Mouse (Mus musculus) adrenal gland, adult 8-10 months (tissue): ENCODE results near the gene Bhlha15. TPM values are rescaled to one million over a fixed set of nuclear protein-coding genes. Genes with fewer than 3 reads are reported as not detected.
A peak's percentile ranks its signal among the peaks of the same experiment; 100 is the strongest.

Source experiments
- DNase-seq: peaks from one replicate; pipeline ENCODE4 v3.0.0; 2022
- total RNA-seq, 4 experiments: library from RNA; stranded (reverse); gene quantifications; 2 replicates each; pipeline ENCODE4 v1.2.4; 2022

Gene Bhlha15
- total RNA-seq = 1 to 10 TPM in 3 of 4 experiments, under 1 TPM in 1; 0.61 to 3.0 (median 2.3) TPM

DNA sequence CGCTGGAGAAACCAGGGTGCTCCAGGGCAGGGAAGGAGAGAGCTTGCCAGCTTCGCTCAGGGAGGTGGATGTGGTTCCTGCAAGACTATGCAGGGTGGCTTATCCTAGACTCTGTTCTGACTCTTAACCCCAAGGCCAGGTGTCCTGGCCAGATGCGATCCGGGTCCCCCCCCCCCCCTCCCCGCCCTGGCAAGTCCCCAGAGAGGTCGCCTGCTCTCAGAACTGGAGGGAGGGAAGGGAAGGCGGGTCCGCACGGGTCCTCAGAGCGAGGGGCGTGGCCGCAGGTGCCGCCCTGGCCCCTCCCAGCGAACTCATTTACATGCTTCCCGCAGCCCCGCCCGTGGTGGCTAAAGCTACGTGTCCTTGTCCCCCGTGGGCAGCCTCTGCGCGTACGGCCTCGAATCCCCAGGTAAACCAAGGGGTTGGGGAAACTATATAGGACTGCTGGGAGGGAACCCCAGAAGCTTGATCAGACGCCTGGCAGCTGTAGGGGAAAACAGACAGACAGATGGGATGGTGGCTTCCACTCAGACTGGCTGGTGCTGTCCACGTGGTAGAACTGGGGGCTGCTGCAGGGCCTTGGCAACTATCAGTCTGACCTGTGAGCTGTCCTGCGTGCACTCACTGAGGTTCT, at the start of gene Bhlha15:
Bhlha15 (plus strand) TSS at position 337 of the 634 bp plus-strand sequence.
- peak; percentile 61 for DNase-seq

GRCm38 (mm10) chr5:144143531-144143930, 46.6 kb upstream of the Bhlha15 start:
- DNase-seq = no peak

GRCm38 (mm10) chr5:144146898-144147297, 43.2 kb upstream of the Bhlha15 start:
- DNase-seq = no peak

- no peak for DNase-seq
Measured at GRCm38 (mm10) chr5:144149530-144149929, 40.6 kb upstream of the Bhlha15 start.

DNA sequence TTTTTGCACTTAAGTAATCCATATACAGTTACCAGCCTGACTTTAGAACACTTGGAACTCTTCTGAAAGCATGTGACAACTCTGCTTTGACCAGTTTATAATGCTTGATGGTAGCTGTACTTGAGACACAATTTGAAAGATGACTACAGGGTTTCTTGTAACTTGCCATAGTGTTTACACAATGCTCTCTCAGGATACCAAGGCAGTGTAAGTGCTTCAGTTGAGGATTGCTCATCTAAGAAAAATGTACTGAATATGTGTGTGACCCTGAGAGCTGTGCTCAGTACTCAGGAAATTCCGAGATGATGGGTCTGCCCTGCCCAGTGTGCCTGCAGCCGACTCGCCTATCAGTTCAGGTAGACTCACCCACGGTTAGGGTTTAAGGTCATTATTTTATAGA, 38.8 kb upstream of the Bhlha15 start:
- DNase-seq = no peak

DNA sequence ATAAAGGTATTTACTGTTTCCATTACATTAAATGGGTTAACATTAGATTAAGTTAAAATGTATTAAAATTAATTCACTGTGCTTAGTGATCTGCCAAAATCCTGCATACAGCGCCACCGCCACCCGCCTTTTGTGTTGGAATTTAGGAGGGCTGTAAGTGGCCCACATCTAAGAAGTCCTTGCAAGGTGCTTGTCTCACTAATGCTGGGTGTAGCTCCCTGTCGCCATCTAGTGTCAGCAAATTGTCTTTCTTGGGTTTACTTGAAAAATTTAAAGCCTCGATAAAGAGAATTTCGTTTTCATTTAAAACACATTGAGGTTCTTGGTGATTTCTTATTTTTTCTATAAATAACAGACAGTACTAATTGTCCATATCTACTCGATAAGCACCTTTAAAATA, 35.6 kb upstream of the Bhlha15 start:
- peak; percentile 42 for DNase-seq

DNA sequence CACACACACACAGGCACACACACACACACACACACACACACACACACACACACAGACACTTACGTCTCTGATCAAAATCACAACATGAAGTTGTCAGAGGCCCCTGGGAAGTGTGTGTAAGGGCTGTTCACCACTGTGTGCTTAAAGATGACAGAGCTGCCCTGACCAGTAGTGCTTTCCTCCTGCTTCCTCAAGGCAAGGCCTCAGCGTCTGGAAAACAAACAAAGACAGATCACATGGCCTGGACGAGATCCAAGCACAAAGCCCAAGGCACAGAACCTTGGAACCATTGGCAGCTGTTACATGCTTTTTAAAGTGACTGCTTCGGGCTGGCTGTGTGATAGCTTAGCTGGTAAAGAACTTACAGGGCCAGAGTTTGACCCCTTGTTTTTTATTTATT, 31.5 kb upstream of the Bhlha15 start:
- peak; percentile 89 for DNase-seq

DNA sequence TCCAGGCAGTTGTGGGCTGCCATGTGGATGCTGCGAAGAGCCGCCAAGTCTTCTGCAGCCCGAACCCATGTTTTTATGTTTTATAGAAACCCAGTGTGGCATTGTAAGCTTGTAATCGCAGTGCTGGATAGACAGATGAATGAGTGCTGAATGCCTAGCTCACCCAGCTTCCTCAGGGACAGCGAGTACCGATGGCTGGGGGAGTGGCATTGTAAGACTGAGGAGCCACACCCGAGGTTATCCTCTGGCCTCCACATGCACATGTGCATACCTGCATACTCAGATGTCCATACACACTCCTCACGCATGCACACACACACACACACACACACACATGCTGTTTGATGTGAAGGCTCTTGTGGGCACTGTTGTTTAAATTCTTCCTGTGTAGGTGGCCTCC, 30.9 kb upstream of the Bhlha15 start:
- DNase-seq = no peak

GRCm38 (mm10) chr5:144162080-144162812, 27.8 kb upstream of the Bhlha15 start:
- no peak for DNase-seq

DNA sequence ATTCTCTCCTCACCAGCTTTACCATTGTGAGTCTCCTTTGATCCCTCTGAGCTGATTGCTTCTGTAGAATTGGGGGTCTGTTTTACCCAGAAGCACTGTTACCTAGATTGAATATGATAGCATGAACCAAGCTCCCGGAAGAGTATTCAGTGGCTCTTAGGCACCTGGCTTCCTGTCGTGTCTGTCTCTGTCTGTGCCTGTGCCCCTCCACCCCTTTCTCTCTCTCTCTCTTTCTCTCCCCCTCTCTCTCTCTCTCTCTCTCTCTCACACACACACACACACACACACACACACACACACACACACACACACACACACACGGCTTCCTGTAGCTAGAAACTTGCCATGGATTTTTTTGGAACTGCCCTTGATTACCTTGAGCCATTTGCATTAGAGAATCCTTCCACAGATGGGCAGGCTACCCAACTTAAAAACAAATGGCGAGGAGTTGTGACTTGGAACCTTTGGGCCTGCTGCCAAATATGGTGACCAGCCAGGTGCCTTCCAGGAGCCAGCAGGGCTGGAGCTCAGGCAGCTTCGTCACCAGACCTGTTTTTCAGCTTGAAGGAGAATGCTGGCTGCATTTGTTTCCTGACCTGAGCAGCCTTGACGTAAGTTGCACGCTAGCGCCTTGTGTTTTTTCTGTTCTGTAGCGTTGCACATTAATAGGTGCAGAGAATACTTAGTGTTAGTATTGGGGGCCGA, 27.1 kb upstream of the Bhlha15 start:
- DNase-seq = no peak

- no peak for DNase-seq
Measured at GRCm38 (mm10) chr5:144165756-144166155, 24.3 kb upstream of the Bhlha15 start.

DNA sequence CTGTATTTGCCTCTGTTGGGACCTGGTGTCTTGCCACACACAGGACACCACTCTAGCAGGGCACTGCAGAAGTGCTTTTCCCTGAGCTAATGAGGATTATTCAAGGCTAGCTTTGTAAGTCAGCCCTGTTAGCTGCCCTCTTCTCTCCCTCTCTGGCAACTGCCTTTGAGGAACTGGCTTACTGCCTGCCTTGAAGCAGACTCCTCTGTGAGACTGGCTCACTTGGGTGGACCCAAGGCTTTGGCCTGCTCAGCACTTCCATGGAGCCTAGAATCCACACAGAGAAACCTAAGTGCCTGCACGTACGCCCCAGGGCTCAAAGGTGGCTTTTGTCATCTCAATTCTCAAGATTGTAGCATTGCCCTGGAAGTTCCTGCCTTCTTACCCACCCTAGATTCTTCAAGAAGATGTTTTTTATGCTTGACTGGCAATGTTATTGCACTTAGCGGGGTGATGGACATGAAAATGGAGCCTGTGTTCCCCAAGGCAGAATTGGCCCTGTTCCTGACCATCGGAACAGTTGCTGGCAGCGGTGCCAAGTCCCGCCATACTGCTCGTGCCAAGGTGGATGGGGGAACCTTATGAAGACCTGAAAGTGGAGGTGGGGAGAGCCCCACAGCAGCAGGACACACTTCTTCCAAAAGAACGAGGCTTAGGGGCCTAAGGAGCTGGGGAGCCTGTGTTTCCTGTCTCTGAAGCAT, 20.7 kb upstream of the Bhlha15 start:
- no peak for DNase-seq

GRCm38 (mm10) chr5:144173648-144174047, 16.4 kb upstream of the Bhlha15 start:
- DNase-seq = no peak

- no peak for DNase-seq
Measured at GRCm38 (mm10) chr5:144178216-144178615, 11.9 kb upstream of the Bhlha15 start.

- no peak for DNase-seq
Measured at GRCm38 (mm10) chr5:144181249-144181648, 8.8 kb upstream of the Bhlha15 start.

GRCm38 (mm10) chr5:144182542-144183247, 7.4 kb upstream of the Bhlha15 start:
- no peak for DNase-seq

- DNase-seq = no peak
Measured at GRCm38 (mm10) chr5:144183248-144183559, 6.9 kb upstream of the Bhlha15 start.

DNA sequence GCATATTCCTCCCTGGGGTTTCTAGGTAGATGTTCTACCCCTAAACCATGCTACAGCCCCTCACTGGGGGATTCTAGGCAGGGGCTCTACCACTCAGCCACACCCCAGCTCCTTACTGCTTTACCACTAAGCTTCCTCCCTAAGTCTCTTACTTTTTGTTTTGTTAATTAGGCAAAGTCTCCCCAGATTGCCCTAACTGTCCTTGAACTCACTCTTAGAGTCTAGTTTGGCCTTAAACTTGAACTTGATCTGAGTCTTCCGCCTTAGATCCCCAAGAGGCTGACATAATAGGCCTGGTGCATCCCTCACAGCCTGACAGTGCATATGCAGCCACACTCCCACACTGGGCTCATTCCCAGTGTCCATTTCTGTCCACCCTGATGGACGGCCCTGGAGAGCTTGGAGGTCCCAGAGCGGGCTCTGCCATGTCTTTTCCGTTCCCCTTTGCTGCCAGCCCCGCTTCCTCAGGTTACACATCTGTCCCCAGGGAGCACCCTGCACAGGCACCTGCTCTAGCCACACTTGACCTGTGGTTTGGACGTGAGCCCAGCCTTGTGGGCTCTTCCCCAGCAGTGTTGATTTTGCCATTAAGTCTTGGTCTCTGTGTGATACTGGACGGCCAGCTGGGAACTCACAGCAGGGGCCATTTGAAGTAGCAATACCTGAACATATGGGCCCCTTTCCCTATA, 6.3 kb upstream of the Bhlha15 start:
- no peak for DNase-seq

DNA sequence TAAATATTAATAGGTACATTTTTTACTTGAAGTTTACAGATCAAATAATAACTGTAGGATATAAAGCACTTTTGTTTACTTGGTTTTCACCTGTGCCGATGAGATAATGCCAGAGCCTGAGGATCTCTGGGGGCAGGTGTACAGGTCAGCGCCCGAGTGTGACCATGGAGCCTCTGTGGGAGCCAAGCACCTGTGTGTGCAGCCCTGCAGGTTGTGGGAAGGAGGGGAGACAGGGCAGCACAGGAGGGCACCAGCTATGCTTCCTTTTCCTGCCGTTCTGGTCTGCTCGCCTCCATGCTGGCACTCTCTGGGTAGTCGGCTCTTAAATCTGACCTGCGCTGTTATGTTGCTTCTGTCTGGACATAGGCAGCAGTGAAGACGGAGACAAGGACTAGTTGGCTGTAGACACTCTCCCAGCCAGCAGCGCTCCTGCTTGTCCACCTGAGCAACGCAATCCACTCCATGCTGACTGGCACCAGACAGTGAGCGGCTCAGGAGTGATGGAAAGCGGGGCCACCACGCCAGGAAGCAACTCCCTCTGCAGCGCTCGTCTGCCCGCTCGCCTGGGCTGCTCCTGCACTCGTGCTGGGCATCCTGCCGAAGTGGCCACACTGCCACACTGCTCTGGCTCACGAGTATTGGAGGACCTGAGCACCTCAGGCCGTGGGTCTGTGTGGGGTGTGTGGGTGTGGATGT, 5.6 kb upstream of the Bhlha15 start:
- DNase-seq = no peak

- no peak for DNase-seq
Measured at GRCm38 (mm10) chr5:144188422-144188821, 1.7 kb upstream of the Bhlha15 start.

DNA sequence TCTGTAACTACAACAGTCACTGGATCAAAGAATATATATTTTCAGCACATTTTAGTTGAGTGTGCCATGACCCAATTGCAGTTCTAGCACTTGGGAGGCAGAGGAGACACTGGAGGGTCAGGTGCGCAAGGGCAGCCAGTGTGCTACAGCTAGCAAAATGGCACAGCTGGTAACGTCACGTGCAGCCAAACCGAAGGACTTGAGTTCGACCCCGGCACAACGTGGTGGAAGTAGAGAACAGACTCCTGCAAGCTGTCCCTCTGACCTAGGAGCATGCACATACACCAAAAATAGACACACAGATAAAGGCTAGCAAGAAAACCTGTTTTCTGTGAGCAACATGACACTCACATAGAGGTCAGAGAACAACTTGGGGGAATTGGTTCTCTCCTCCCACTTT, 759 bp upstream of the Bhlha15 start:
- no peak for DNase-seq
